Mouse (Mus musculus): ENCODE measurements around the gene Sez6l2.
"Not testable (repeated sequence)": the region's sequence is repeated elsewhere in the genome, so short reads cannot be mapped to it uniquely, and the experiment has no call there.

DNA sequence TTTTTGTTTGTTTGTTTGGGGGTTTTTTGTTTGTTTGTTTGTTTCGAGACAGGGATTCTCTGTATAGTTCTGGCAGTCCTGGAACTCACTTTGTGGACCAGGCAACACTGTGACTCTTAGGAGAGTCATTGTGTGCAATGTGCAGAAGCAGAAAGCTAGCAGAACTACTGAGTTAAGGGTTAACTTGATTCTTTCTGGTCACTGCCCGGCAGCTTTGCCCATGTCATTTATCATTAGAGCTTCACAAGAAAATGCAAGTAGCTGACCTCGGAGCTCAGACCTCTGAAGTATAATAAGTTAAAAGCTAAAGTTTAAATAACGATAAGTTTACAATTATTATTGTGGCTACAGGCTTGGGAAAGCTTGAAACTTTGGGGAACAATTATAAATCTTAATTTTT lies 32.0 kb upstream of the Sez6l2 start:
- TF ChIP-seq GATA1, TAL1 (IDR thresholded peaks at IDR 0.05; ENCODE audit: low read length): not testable (repeated sequence)

All from erythroblast, embryonic 14.5 days (primary cell).